Mouse (Mus musculus) ovary, postnatal 36 days (tissue): ENCODE results near the gene Cped1.

Experiments
- DNase-seq: peaks from one replicate; pipeline ENCODE4 v3.0.0; 2022; ENCODE audit warnings: low spot score, mixed read lengths

Cped1 gene

DNA sequence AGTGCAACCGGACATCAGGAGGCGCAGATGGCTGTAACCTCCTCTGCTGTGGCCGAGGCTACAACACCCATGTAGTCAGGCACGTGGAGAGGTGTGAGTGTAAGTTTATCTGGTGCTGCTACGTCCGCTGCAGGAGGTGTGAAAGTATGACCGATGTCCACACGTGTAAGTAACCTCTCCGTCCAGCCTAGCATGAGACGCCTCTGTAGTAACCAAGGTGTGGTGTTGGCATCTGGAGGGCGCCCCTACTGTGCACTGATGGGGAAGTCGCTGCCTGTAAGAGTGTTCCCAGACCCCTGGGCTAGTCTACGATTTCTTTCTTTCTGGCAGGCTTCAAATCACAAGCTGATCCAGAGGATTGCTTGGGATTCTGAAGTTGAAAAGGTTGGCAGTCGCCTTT, 312.3 kb downstream of the Cped1 start:
- no peak for DNase-seq
